Mouse (Mus musculus): ENCODE data around the gene Ccser2. TPM values are rescaled to one million over a fixed set of nuclear protein-coding genes. Genes with fewer than 3 reads are reported as not detected.

The Ccser2 gene
- polyA plus RNA-seq, 1 experiment from 2014 or later: 103 TPM

GRCm38 (mm10) chr14:36852972-36853371 lies 115.6 kb downstream of the Ccser2 start:
- Histone ChIP-seq H3K27me3 (no peaks in the 10 kb centered on the region), H3K36me3 (no peaks in the 10 kb centered on the region), H3K4me2 (no peak overlapping the region), H3K4me3 (no peak overlapping the region), H3K4me1 (replicated peaks) (0 out of 2 replicates have a peak, but pooled peaks cover 3% of the 10 kb centered on the region), H3K9me3 (no peaks in the 10 kb centered on the region), H3K27ac (replicated peaks) (no peak overlapping the region), H3K9ac (no peak overlapping the region)
- ATAC-seq (ENCODE audit: low FRiP score, low read depth): no peak
- 69% methylated on average over 4 of the region's 4 CpGs for WGBS

- no peak for ATAC-seq (ENCODE audit: low FRiP score, low read depth)
- Histone ChIP-seq H3K36me3 (no peaks in the 10 kb centered on the region), H3K9me3 (no peaks in the 10 kb centered on the region), H3K27me3 (no peaks in the 10 kb centered on the region), H3K4me3 (no peak overlapping the region), H3K9ac (no peak overlapping the region), H3K4me1 (replicated peaks) (no peaks in the 10 kb centered on the region), H3K27ac (replicated peaks) (no peak overlapping the region), H3K4me2 (no peak overlapping the region)
- WGBS: 11% methylated on average over 1 of the region's 1 CpGs
Observed at GRCm38 (mm10) chr14:36848860-36849259, 119.7 kb downstream of the Ccser2 start.

Other genes starting within 250 kb of the Ccser2 start
- not detected in 2 replicates for gene Rgr, start 80.2 kb upstream of the Ccser2 start, polyA plus RNA-seq (2015; fragmentation: Nextera tagmentation; extraction: Ambion mirVana)
- not detected in 2 replicates for gene Lrit1, start 86.1 kb upstream of the Ccser2 start, polyA plus RNA-seq (2015; fragmentation: Nextera tagmentation; extraction: Ambion mirVana)
- not detected in 2 replicates for gene Lrit2, start 99.2 kb upstream of the Ccser2 start, polyA plus RNA-seq (2015; fragmentation: Nextera tagmentation; extraction: Ambion mirVana)
- gene Cdhr1, start 129.6 kb upstream of the Ccser2 start, polyA plus RNA-seq (2015; fragmentation: Nextera tagmentation; extraction: Ambion mirVana): 2.9 and 3.3 TPM in 2 replicates
- 0.27 and 0.39 TPM in 2 replicates for gene 2610528A11Rik, start 145.2 kb upstream of the Ccser2 start, polyA plus RNA-seq (2015; fragmentation: Nextera tagmentation; extraction: Ambion mirVana)
- gene Ghitm, start 166.5 kb upstream of the Ccser2 start, polyA plus RNA-seq (2015; fragmentation: Nextera tagmentation; extraction: Ambion mirVana): 199 and 208 TPM in 2 replicates

Data from hindbrain, embryonic 15.5 days (tissue).